Mouse (Mus musculus): ENCODE measurements around the gene Gm10300.

Gm10300 gene

GRCm38 (mm10) chr4:132051321-132052275, 22.9 kb upstream of the Gm10300 start:
- DNase-seq, result no peak

- no peak for DNase-seq
Measured at GRCm38 (mm10) chr4:132057311-132057710, 17.2 kb upstream of the Gm10300 start.

- DNase-seq, result no peak
Measured at GRCm38 (mm10) chr4:132059541-132059940, 15.0 kb upstream of the Gm10300 start.

- DNase-seq, result no peak
Measured at GRCm38 (mm10) chr4:132060040-132060832, 14.3 kb upstream of the Gm10300 start.

- no peak for DNase-seq
Measured at GRCm38 (mm10) chr4:132062289-132062688, 12.2 kb upstream of the Gm10300 start.

GRCm38 (mm10) chr4:132062934-132063884, 11.3 kb upstream of the Gm10300 start:
- no peak for DNase-seq

- no peak for DNase-seq
Measured at GRCm38 (mm10) chr4:132064550-132064949, 9.9 kb upstream of the Gm10300 start.

- DNase-seq, result no peak
Measured at GRCm38 (mm10) chr4:132065578-132065977, 8.9 kb upstream of the Gm10300 start.

- no peak for DNase-seq
Measured at GRCm38 (mm10) chr4:132066101-132066773, 8.3 kb upstream of the Gm10300 start.

GRCm38 (mm10) chr4:132067112-132067937, 7.2 kb upstream of the Gm10300 start:
- DNase-seq, result no peak

GRCm38 (mm10) chr4:132067938-132068235, 6.6 kb upstream of the Gm10300 start:
- DNase-seq, result no peak

GRCm38 (mm10) chr4:132071674-132072073, 2.8 kb upstream of the Gm10300 start:
- DNase-seq, result no peak

- no peak for DNase-seq
Measured at GRCm38 (mm10) chr4:132072156-132072555, 2.3 kb upstream of the Gm10300 start.

- DNase-seq, result no peak
Measured at GRCm38 (mm10) chr4:132072946-132073345, 1.6 kb upstream of the Gm10300 start.

GRCm38 (mm10) chr4:132074933-132075769, 654 bp downstream of the Gm10300 start, which contains the start of gene Epb41:
Gene Epb41, minus strand, starts transcription at chr4:132075321.
- peak; percentile 97 for DNase-seq

- DNase-seq, result no peak
Measured at GRCm38 (mm10) chr4:132075796-132076195, 1.3 kb downstream of the Gm10300 start.

- peak; percentile 82 for DNase-seq
Measured at GRCm38 (mm10) chr4:132076480-132077405, 2.2 kb downstream of the Gm10300 start.

GRCm38 (mm10) chr4:132077445-132077844, 2.9 kb downstream of the Gm10300 start:
- DNase-seq, result peak; percentile 26

- DNase-seq, result no peak
Measured at GRCm38 (mm10) chr4:132078296-132078714, 3.8 kb downstream of the Gm10300 start.
